Mouse (Mus musculus) induced T-regulatory cell, adult 2 months (primary cell): Measurements from ENCODE around the gene Rwdd2b.

Experiments
- DNase-seq: peaks from one replicate; pipeline ENCODE4 v3.0.0-alpha.2; 2012; ENCODE audit warnings: low read depth

The Rwdd2b gene

DNA sequence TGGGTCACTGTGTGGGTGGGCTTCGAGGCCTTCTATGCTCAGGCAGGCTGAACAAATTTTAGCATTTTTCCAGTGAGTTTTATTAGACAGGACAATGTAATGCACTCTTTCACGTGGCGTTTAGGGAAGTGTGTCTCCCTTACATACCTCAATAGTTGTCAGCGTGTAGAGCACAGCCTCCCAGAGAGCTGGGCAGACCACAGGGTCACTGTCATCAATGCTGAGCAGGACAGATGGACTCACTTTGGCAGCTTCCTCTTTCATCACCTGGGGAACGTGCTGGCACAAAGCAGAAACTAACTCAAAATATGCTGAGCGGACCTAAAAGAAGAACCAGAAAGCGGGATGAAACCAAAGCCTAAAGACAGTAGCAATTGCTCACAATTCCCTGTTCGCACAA, 19.7 kb downstream of the Rwdd2b start:
- no peak for DNase-seq

DNA sequence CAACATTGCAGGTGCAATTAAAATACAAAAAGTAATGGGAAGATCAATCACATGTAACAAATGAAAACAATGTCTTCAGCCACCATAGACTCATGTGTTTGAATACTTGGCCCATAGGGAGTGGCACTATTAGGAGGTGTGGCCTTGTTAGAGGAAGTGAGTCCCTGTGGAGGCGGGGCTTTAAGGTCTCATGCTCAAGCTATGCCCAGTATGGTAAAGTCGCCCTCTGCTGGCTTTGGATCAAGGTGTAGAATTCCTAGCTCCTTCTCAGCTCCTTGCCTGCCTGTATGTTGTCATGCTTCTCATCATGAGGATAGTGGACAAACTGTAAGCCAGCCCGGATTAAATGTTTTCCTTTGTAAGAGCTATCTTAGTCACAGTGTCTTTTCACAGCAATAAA, 35.4 kb downstream of the Rwdd2b start:
- DNase-seq = peak; percentile 58

DNA sequence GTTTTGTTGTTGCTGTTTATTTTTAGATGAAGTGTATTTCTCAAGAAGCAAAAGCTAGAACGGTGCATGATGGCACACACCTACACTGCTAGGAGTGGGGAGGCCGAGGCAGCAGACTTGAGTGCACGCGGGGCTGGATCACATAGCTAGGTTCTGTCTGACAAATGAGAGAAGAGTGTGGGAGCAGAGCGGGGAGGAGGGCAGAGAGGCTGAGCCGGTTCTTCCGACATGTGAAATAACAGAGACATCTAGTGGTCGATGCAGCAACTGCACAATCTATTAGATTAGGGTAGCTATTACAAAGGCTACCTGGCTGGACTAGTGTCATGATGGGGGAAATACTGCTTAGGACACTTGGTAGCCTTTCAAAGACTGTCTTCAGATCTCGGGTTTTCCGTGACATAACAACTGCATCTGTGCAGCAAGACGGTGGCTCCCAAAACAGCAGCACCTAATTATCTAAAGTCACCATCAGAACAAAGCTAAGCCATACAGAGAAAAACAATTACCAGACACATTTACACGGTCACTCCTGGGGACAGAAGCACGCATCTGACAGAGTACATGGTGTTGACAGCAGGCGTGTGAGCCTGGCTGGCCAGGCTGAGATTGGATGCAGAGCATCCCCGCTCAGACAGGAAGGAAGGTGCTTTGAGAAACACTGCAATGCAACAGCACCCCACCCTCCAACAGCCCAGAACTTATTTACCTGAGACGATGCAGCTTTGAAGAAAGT, 46.4 kb downstream of the Rwdd2b start:
- DNase-seq = peak; percentile 70

DNA sequence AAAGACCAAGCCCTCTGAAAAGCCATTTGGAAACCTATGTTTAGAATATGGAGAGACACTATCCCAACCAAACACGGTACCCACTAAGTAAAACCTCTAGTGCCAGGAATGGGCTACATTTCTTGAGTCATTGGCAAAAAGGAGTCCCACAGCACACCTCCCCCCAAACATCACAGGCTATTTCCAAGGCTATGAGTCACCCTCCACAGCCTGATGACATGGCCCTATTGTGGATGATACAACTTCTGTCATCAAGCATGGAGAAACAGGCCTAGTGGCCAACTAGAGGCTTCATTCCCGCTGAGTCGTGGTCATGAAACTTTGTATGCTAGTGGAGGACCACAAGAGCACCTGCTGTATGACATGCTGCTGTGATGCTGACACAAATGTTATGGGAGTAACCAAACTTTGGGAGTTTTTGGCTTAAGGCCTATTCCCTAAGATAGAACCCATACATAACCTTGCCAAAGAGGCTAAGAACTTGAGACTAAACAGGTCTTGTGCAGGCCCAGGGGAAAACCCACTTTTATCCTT, 52.9 kb downstream of the Rwdd2b start:
- DNase-seq = no peak

DNA sequence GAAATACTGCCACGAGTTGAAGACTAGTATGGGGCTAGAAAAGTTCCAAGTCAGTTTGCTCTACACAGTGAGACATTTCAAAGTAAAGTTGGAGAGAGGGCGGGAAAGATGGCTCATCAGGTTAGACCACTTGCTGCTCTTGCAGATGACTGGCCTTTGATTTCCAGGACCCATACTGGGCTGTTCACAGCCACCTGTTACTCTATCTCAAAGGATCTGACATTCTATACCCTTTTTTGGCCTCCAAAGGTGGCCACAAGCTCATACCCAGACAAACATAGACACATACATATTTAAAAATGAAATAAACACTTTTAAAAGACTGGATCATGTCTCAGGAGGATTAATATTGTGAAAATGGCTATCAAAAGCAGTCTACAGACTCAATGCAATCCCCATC, 56.0 kb downstream of the Rwdd2b start:
- no peak for DNase-seq
